Mouse (Mus musculus) megakaryocyte-erythroid progenitor cell, adult 5-6 weeks (primary cell): Measurements from ENCODE around the gene Dclre1c. TPM values are rescaled to one million over a fixed set of nuclear protein-coding genes. Genes with fewer than 3 reads are reported as not detected.

ENCODE experiments used
- ATAC-seq: replicated peaks from 2 replicates; pipeline ENCODE4 v1.8.0; 2016; ENCODE audit warnings: mild to moderate bottlenecking, inconsistent platforms; ENCODE audit not compliant: severe bottlenecking, poor library complexity, low FRiP score, low TSS enrichment
- total RNA-seq, 2 experiments: library from RNA; stranded (forward) in 1 of 2; stranded (reverse) in 1 of 2; fragments of 200-1000, 215-1000 nt in 1 of 2; fragments of >200 nt in 1 of 2; fragmentation: Nextera tagmentation in 1 of 2; gene quantifications; 2 replicates each; pipeline ENCODE4 v1.2.3; 2014 to 2017

Gene Dclre1c
- total RNA-seq, 2 experiments from 2014 or later: 13.3 to 28.3 TPM

DNA sequence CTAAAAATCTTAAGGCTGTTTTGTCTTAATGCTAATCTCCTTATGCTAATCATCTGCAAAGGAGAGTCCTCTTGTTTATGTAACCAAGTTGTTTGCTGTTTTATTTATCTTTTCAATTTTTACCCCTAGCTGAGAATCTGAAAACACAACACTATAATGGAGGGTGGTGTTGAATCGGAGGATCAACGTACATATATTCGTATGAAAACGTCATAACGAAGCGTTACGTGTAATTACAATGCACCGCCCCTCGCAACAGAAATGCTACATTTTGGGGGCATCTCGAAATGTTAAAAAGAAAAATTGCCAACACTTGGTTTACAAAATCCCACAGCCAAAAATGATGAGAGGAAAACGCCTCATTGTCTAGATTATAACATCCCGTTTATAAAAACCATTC, 50.0 kb downstream of the Dclre1c start:
- peak; percentile 68 for ATAC-seq

DNA sequence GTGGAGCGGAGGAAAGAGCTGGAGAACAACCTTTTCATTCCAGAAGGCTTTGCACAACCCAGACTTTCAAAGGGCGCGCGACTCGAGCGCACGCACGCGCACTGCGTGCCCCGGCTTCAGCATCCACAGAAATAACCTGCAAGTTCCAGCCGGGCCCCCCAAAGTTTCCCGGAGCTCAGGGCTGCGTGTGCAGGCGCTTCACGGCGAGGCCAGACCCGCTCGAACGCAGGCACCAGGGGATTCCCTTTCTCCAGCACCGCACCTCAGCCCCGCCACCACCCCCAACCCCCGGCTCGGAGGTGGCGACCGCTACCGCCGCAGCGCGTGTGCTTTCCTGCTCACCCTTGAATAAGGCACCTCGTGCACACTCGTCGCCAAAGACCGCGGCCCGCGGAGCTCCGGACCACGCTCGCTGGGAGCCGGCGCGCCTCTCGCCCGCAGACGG, 50.5 kb downstream of the Dclre1c start:
- ATAC-seq: peak; percentile 58

DNA sequence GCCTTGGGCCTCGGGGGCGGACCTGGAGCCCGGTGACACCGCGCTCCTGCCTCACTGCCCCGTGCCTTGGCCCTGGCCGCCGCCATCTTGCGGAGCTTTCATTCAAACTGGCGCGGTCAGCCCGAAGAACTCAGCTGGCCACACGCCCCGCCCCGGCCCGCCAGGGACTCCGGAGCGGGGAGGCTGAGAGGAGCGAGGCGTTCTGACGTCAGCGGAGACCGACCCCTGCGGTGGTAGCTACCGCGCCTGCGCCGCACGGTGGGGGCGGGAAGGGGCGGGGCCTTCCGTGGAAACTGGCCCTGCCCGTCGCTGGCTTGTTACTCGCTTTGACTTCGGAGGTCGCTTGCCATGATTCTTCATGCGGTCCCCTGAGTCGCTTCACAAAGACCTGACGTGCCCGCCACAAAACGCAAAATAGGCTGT, 50.9 kb downstream of the Dclre1c start, which contains the start of gene Suv39h2:
Gene Suv39h2 (minus strand): TSS at position 171 of the 423 bp plus-strand sequence.
- peak; percentile 96 for ATAC-seq

DNA sequence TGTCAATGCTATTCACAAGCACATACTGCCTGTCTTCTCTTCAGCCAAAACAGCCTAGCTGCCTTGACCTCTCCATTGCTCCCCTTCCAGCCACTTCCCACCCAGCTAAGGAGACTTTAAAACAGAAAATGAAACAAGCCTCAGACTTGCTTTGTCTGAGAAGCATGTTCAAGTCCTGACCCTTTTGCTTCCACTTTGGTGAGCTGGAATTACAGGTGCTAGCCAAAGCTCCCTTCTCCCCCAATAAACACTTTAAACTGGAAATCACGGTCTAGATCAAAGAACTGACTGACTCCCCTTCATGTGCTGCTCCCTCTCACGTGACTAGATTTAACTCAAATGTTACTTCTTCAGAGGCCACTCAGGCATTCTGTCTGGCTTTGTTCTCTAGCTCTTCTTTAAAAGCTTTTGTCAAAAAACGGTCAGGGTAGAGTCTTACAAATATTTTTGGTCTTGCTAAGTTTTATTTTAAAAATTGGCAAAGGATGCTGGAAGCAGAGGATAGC, 51.9 kb downstream of the Dclre1c start:
- ATAC-seq: no peak

DNA sequence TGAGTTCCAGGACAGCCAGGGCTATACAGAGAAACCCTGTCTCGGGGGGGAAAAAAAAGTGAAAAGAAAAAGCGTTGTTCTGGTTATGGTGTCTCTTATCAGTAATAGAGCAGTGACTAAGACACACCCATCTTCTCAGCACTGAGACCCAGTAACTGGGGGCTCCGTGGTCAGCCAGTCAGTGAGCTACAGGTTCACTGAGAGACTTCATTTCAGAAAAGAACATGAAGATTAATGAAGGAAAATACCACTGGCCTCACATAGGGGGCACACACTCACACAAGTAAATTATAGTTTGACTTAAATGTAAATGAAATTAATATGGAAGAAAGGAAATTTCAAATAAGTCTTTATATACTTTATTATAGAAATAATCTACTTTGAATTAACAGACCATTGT, 56.3 kb downstream of the Dclre1c start:
- peak; percentile 91 for ATAC-seq

- no peak for ATAC-seq
These were observed 65.9 kb downstream of the Dclre1c start for GRCm38 (mm10) chr2:3489816-3490215.

GRCm38 (mm10) chr2:3493833-3494409, 70.0 kb downstream of the Dclre1c start:
- peak; percentile 90 for ATAC-seq

- no peak for ATAC-seq
These were observed 75.6 kb downstream of the Dclre1c start for GRCm38 (mm10) chr2:3499543-3499942.

DNA sequence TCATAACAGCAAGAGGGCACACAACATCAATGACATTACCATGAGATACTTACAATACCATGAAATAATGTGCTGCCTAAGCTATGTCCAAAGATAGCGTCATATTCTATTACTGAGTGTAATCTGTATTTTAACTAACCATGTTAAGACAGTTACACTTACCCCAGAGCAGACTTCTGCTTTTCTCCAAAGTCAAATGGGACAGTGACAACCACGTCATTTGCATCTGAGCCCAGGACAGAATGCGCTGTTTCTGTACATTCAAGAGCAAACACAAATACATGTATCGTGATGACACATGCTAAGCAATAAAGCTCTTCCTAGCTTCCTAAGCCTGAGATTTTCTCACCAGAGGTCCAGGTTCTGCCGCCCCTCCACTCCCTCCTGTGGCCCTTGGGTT, 77.0 kb downstream of the Dclre1c start:
- no peak for ATAC-seq

DNA sequence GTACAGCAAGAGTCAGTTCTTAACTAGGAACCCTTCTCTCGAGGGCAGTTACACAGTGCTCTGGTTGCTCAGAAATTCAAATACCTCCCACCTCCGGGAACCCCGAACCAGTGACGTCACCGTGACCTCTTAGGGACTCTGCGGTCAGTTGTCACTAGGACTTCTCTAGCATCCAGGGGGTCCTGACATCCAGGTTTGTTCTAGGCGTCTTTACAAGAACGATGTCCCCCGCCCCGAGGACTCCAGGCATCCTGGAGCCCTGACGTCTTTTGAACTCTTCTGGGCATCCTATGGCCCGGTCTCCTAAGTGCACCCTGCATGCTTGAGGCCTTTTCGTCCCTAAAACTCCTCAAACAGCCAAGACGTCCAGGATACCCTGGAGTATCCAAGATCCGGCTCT, 88.1 kb downstream of the Dclre1c start:
- ATAC-seq: peak; percentile 28

GRCm38 (mm10) chr2:3512552-3513454, 88.9 kb downstream of the Dclre1c start, which contains the start of the genes Gm45902, Hspa14 and Cdnf:
Gm45902 (minus strand) TSS chr2:3512790.
Hspa14 (minus strand) TSS chr2:3512814.
Cdnf (plus strand) TSS chr2:3513030.
- peak; percentile 96 for ATAC-seq

Other genes with a start within 250 kb of the Dclre1c start
- gene Nmt2, start 139.9 kb upstream of the Dclre1c start, total RNA-seq (2014; fragmentation: Nextera tagmentation): 25.1 and 28.9 TPM in 2 replicates
- 45.1 and 46.6 TPM in 2 replicates for gene Nmt2, start 139.9 kb upstream of the Dclre1c start, total RNA-seq (2017)
- 19.1 and 25.5 TPM in 2 replicates for gene Rpp38, start 91.5 kb upstream of the Dclre1c start, total RNA-seq (2014; fragmentation: Nextera tagmentation)
- gene Rpp38, start 91.5 kb upstream of the Dclre1c start, total RNA-seq (2017): 12.3 and 15.4 TPM in 2 replicates
- not detected in 2 replicates for gene Acbd7, start 88.0 kb upstream of the Dclre1c start, total RNA-seq (2014; fragmentation: Nextera tagmentation)
- not detected in 2 replicates for gene Acbd7, start 88.0 kb upstream of the Dclre1c start, total RNA-seq (2017)
- gene Olah, start 26.9 kb upstream of the Dclre1c start, total RNA-seq (2014; fragmentation: Nextera tagmentation): not detected in 2 replicates
- not detected in 2 replicates for gene Olah, start 26.9 kb upstream of the Dclre1c start, total RNA-seq (2017)
- not detected in 2 replicates for gene Meig1, start 1.5 kb upstream of the Dclre1c start, total RNA-seq (2014; fragmentation: Nextera tagmentation)
- gene Meig1, start 1.5 kb upstream of the Dclre1c start, total RNA-seq (2017): not detected in 2 replicates
- 17.9 and 19.2 TPM in 2 replicates for gene Suv39h2, start 50.9 kb downstream of the Dclre1c start, total RNA-seq (2014; fragmentation: Nextera tagmentation)
- 15.7 and 18.2 TPM in 2 replicates for gene Suv39h2, start 50.9 kb downstream of the Dclre1c start, total RNA-seq (2017)
- 7.3 and 8.1 TPM in 2 replicates for gene Gm45902, start 88.7 kb downstream of the Dclre1c start, total RNA-seq (2014; fragmentation: Nextera tagmentation)
- 11.1 and 13.0 TPM in 2 replicates for gene Gm45902, start 88.7 kb downstream of the Dclre1c start, total RNA-seq (2017)
- 119 and 121 TPM in 2 replicates for gene Hspa14, start 88.7 kb downstream of the Dclre1c start, total RNA-seq (2014; fragmentation: Nextera tagmentation)
- 161 and 179 TPM in 2 replicates for gene Hspa14, start 88.7 kb downstream of the Dclre1c start, total RNA-seq (2017)
- gene Cdnf, start 88.9 kb downstream of the Dclre1c start, total RNA-seq (2014; fragmentation: Nextera tagmentation): 0.20 TPM in 2 replicates
- gene Cdnf, start 88.9 kb downstream of the Dclre1c start, total RNA-seq (2017): 0.75 and 2.6 TPM in 2 replicates
- 49.8 and 51.1 TPM in 2 replicates for gene Fam107b, start 146.4 kb downstream of the Dclre1c start, total RNA-seq (2014; fragmentation: Nextera tagmentation)
- 98.2 and 314 TPM in 2 replicates for gene Fam107b, start 146.4 kb downstream of the Dclre1c start, total RNA-seq (2017)